ENCODE assay signal across 26 mouse cellular contexts in genomic region chr2:84640833-84641232, GRCm38 (mm10). TPM values are rescaled to one million over a fixed set of nuclear protein-coding genes. Genes with fewer than 3 reads are reported as not detected.
DNase-seq lines count a peak whose midpoint lies in the region; ATAC-seq and TF ChIP-seq lines count a peak whose summit lies in the region.
"Had no signal": no experiment of that assay in that cellular context is flagged by ENCODE, and none has a peak within 500 bp of the region (broad histone marks: within the 10 kb centered on the region; RNA-seq: fewer than 3 reads in every experiment).

No protein-coding gene starts in this region.

- H3K27me3 ChIP-seq in embryonic facial prominence, embryonic 14.5 days (replicated peaks; ENCODE audit: control insufficient read depth, insufficient read depth, low read length): no peaks in the 10 kb centered on the region
- H3K27me3 ChIP-seq in embryonic facial prominence, embryonic 10.5 days (replicated peaks; ENCODE audit: low read depth, poor library complexity, severe bottlenecking): no peaks in the 10 kb centered on the region
- H3K27me3 ChIP-seq in heart, embryonic 15.5 days: no peaks in the 10 kb centered on the region
- H3K27me3 ChIP-seq in heart, embryonic 12.5 days (replicated peaks): no peaks in the 10 kb centered on the region
- no peaks in the 10 kb centered on the region for H3K27me3 ChIP-seq in lung, postnatal 0 days (replicated peaks; ENCODE audit: insufficient read depth, low read length)
- H3K27me3 ChIP-seq: embryonic facial prominence, embryonic 12.5 days; forebrain, embryonic 12.5 days; hindbrain, embryonic 15.5 days had no signal

- no peaks in the 10 kb centered on the region for H3K9me3 ChIP-seq in embryonic facial prominence, embryonic 14.5 days (ENCODE audit: control insufficient read depth, low read length)
- H3K9me3 ChIP-seq in embryonic facial prominence, embryonic 10.5 days: no peaks in the 10 kb centered on the region
- H3K9me3 ChIP-seq in heart, embryonic 15.5 days (replicated peaks): no peaks in the 10 kb centered on the region
- no peaks in the 10 kb centered on the region for H3K9me3 ChIP-seq in heart, embryonic 12.5 days (replicated peaks)
- H3K9me3 ChIP-seq in lung, postnatal 0 days (ENCODE audit: low read length): no peaks in the 10 kb centered on the region
- H3K9me3 ChIP-seq: embryonic facial prominence, embryonic 12.5 days; forebrain, embryonic 12.5 days; G1E; hindbrain, embryonic 15.5 days had no signal

- H3K27ac ChIP-seq in embryonic facial prominence, embryonic 14.5 days (replicated peaks; ENCODE audit: low read depth, low read length): peak overlapping the region; percentile 18; the same call in 1 of the 2 replicates
- no peak overlapping the region for H3K27ac ChIP-seq in embryonic facial prominence, embryonic 10.5 days (replicated peaks)
- peak overlapping the region; percentile 8; the same call in 1 of the 2 replicates for H3K27ac ChIP-seq in heart, embryonic 15.5 days
- no peak overlapping the region for H3K27ac ChIP-seq in heart, embryonic 12.5 days (ENCODE audit: poor library complexity, severe bottlenecking)
- 0 out of 2 replicates have a peak overlapping the region, but pooled peaks have one; percentile 16 for H3K27ac ChIP-seq in lung, postnatal 0 days (ENCODE audit: low read length)
- H3K27ac ChIP-seq: embryonic facial prominence, embryonic 12.5 days; forebrain, embryonic 12.5 days; hindbrain, embryonic 15.5 days had no signal

- no peak overlapping the region for H3K4me2 ChIP-seq in embryonic facial prominence, embryonic 14.5 days (ENCODE audit: low read depth, low read length)
- H3K4me2 ChIP-seq in heart, embryonic 15.5 days: no peak overlapping the region
- H3K4me2 ChIP-seq in heart, embryonic 12.5 days: no peak overlapping the region
- no peak overlapping the region for H3K4me2 ChIP-seq in lung, postnatal 0 days (replicated peaks; ENCODE audit: low read depth, low read length)
- H3K4me2 ChIP-seq: embryonic facial prominence, embryonic 12.5 days; forebrain, embryonic 12.5 days; hindbrain, embryonic 15.5 days had no signal

- no peak overlapping the region for H3K9ac ChIP-seq in embryonic facial prominence, embryonic 14.5 days (ENCODE audit: low read depth, low read length)
- H3K9ac ChIP-seq in heart, embryonic 15.5 days: no peak overlapping the region
- H3K9ac ChIP-seq in heart, embryonic 12.5 days: no peak overlapping the region
- H3K9ac ChIP-seq in lung, postnatal 0 days (replicated peaks; ENCODE audit: low read depth): no peak overlapping the region
- H3K9ac ChIP-seq: embryonic facial prominence, embryonic 12.5 days; forebrain, embryonic 12.5 days; hindbrain, embryonic 15.5 days had no signal

- no peak overlapping the region for H3K4me3 ChIP-seq in embryonic facial prominence, embryonic 14.5 days (ENCODE audit: low read depth, low read length)
- H3K4me3 ChIP-seq in embryonic facial prominence, embryonic 10.5 days: no peak overlapping the region
- no peak overlapping the region for H3K4me3 ChIP-seq in heart, embryonic 15.5 days
- no peak overlapping the region for H3K4me3 ChIP-seq in heart, embryonic 12.5 days
- no peak overlapping the region for H3K4me3 ChIP-seq in lung, postnatal 0 days (ENCODE audit: low read depth, low read length)
- H3K4me3 ChIP-seq: embryonic facial prominence, embryonic 12.5 days; forebrain, embryonic 12.5 days; hindbrain, embryonic 15.5 days had no signal

- TF ChIP-seq EP300 in lung, postnatal 0 days (IDR thresholded peaks at IDR 0.05): no peak

- no peak for ATAC-seq in embryonic facial prominence, embryonic 14.5 days (ENCODE audit: low read depth)
- ATAC-seq in heart, embryonic 15.5 days (replicated peaks; ENCODE audit: insufficient number of reproducible peaks, insufficient read depth, low FRiP score, low read depth): no peak
- no peak for ATAC-seq in heart, embryonic 12.5 days (ENCODE audit: insufficient number of reproducible peaks, low FRiP score)
- no peak for ATAC-seq in lung, postnatal 0 days
- ATAC-seq: CD4-positive, CD25-positive, alpha-beta regulatory T cell, adult 4 months; forebrain, embryonic 16.5 days; intestine, embryonic 16.5 days had no signal

- H3K4me1 ChIP-seq in embryonic facial prominence, embryonic 14.5 days (ENCODE audit: control insufficient read depth, insufficient read depth, low read length): peaks cover 40% of the 10 kb centered on the region
- H3K4me1 ChIP-seq in embryonic facial prominence, embryonic 10.5 days: peaks cover 34% of the 10 kb centered on the region
- H3K4me1 ChIP-seq in heart, embryonic 15.5 days (replicated peaks): peaks cover 85% of the 10 kb centered on the region
- peaks cover 70% of the 10 kb centered on the region for H3K4me1 ChIP-seq in heart, embryonic 12.5 days (replicated peaks)
- peaks cover 51% of the 10 kb centered on the region for H3K4me1 ChIP-seq in lung, postnatal 0 days (ENCODE audit: insufficient read depth, low read depth, low read length)

- TF ChIP-seq CTCF in lung, postnatal 0 days (IDR thresholded peaks at IDR 0.05): no peak

- H3K36me3 ChIP-seq in embryonic facial prominence, embryonic 14.5 days (ENCODE audit: control insufficient read depth, insufficient read depth, low read length): 0 out of 2 replicates have a peak, but pooled peaks cover 8% of the 10 kb centered on the region
- H3K36me3 ChIP-seq in embryonic facial prominence, embryonic 10.5 days (replicated peaks): peaks cover 8% of the 10 kb centered on the region
- H3K36me3 ChIP-seq in heart, embryonic 15.5 days: no peaks in the 10 kb centered on the region
- H3K36me3 ChIP-seq in heart, embryonic 12.5 days: peaks cover 12% of the 10 kb centered on the region
- no peaks in the 10 kb centered on the region for H3K36me3 ChIP-seq in lung, postnatal 0 days (ENCODE audit: insufficient read depth, low read length)
- H3K36me3 ChIP-seq: embryonic facial prominence, embryonic 12.5 days; forebrain, embryonic 12.5 days; hindbrain, embryonic 15.5 days had no signal

- DNase-seq in embryonic facial prominence, embryonic 14.5 days (ENCODE audit: low spot score): peak; percentile 46
- DNase-seq in embryonic facial prominence, embryonic 10.5 days (ENCODE audit: low spot score): no peak
- DNase-seq in lung, postnatal 0 days (ENCODE audit: low spot score): no peak
- DNase-seq in lung, postnatal 25 days (ENCODE audit: low spot score): no peak
- no peak for DNase-seq in frontal cortex, postnatal 14 days (ENCODE audit: low spot score in 2 of 2)
- DNase-seq: adrenal gland, postnatal 10 days; B cell, adult 2 months; cerebellum, adult 11 months; cerebellum, adult 8-10 months; cerebellum, postnatal 14 days; embryo, embryonic 11 days; gastrocnemius, postnatal 36 days; heart, adult 11 months had no signal

RNA-seq across cellular contexts. Expression of gene Ctnnd1, which starts 9.7 kb away (rescaled TPM):
- polyA plus RNA-seq in embryonic facial prominence, embryonic 14.5 days (2014; fragmentation: Nextera tagmentation; extraction: Ambion mirVana): 48.9 and 49.0 TPM in 2 replicates
- polyA plus RNA-seq in embryonic facial prominence, embryonic 10.5 days (2016; fragmentation: Nextera tagmentation; extraction: Ambion mirVana): 43.3 and 44.3 TPM in 2 replicates
- polyA plus RNA-seq in heart, embryonic 15.5 days (2015; fragmentation: Nextera tagmentation; extraction: Ambion mirVana): 57.6 and 62.9 TPM in 2 replicates
- 105 and 109 TPM in 2 replicates for polyA plus RNA-seq in heart, embryonic 12.5 days (2016; fragmentation: Nextera tagmentation; extraction: Ambion mirVana)
- 38.2 and 42.9 TPM in 2 replicates for polyA plus RNA-seq in lung, postnatal 0 days (2015; fragmentation: Nextera tagmentation; extraction: Ambion mirVana)

RNA-seq across cellular contexts. Expression of gene Btbd18, which starts 18.0 kb away (rescaled TPM):
- polyA plus RNA-seq in embryonic facial prominence, embryonic 14.5 days (2014; fragmentation: Nextera tagmentation; extraction: Ambion mirVana): 0.14 TPM in 1 of 2 replicates, not detected in the other
- 0.14 and 0.41 TPM in 2 replicates for polyA plus RNA-seq in embryonic facial prominence, embryonic 10.5 days (2016; fragmentation: Nextera tagmentation; extraction: Ambion mirVana)
- 0.10 TPM in 2 replicates for polyA plus RNA-seq in heart, embryonic 15.5 days (2015; fragmentation: Nextera tagmentation; extraction: Ambion mirVana)
- polyA plus RNA-seq in heart, embryonic 12.5 days (2016; fragmentation: Nextera tagmentation; extraction: Ambion mirVana): 0.10 TPM in 2 replicates
- 0.06 and 0.07 TPM in 2 replicates for polyA plus RNA-seq in lung, postnatal 0 days (2015; fragmentation: Nextera tagmentation; extraction: Ambion mirVana)
- polyA plus RNA-seq: brain, embryonic 14.5 days; frontal cortex, adult 2 months; G1E had no signal

RNA-seq across cellular contexts. Expression of gene Selenoh, which starts 29.7 kb away (rescaled TPM):
- 237 and 272 TPM in 2 replicates for polyA plus RNA-seq in embryonic facial prominence, embryonic 14.5 days (2014; fragmentation: Nextera tagmentation; extraction: Ambion mirVana)
- polyA plus RNA-seq in embryonic facial prominence, embryonic 10.5 days (2016; fragmentation: Nextera tagmentation; extraction: Ambion mirVana): 505 and 520 TPM in 2 replicates
- polyA plus RNA-seq in heart, embryonic 15.5 days (2015; fragmentation: Nextera tagmentation; extraction: Ambion mirVana): 203 and 214 TPM in 2 replicates
- polyA plus RNA-seq in heart, embryonic 12.5 days (2016; fragmentation: Nextera tagmentation; extraction: Ambion mirVana): 279 and 282 TPM in 2 replicates
- 94.3 and 102 TPM in 2 replicates for polyA plus RNA-seq in lung, postnatal 0 days (2015; fragmentation: Nextera tagmentation; extraction: Ambion mirVana)

RNA-seq across cellular contexts. Expression of gene Gm28635, which starts 37.0 kb away (rescaled TPM):
- polyA plus RNA-seq in embryonic facial prominence, embryonic 14.5 days (2014; fragmentation: Nextera tagmentation; extraction: Ambion mirVana): not detected in 2 replicates
- not detected in 2 replicates for polyA plus RNA-seq in embryonic facial prominence, embryonic 10.5 days (2016; fragmentation: Nextera tagmentation; extraction: Ambion mirVana)
- not detected in 2 replicates for polyA plus RNA-seq in heart, embryonic 15.5 days (2015; fragmentation: Nextera tagmentation; extraction: Ambion mirVana)
- polyA plus RNA-seq in heart, embryonic 12.5 days (2016; fragmentation: Nextera tagmentation; extraction: Ambion mirVana): not detected in 2 replicates
- not detected in 2 replicates for polyA plus RNA-seq in lung, postnatal 0 days (2015; fragmentation: Nextera tagmentation; extraction: Ambion mirVana)
- polyA plus RNA-seq: CD4-positive, CD25-positive, alpha-beta regulatory T cell, adult 4 months; embryonic facial prominence, embryonic 12.5 days; forebrain, embryonic 12.5 days; forebrain, embryonic 16.5 days; frontal cortex, adult 2 months; G1E; heart, embryonic 14.5 days; hindbrain, embryonic 11.5 days; hindbrain, embryonic 15.5 days; intestine, embryonic 16.5 days had no signal

RNA-seq across cellular contexts. Expression of gene Med19, which starts 37.4 kb away (rescaled TPM):
- polyA plus RNA-seq in embryonic facial prominence, embryonic 14.5 days (2014; fragmentation: Nextera tagmentation; extraction: Ambion mirVana): 28.4 and 28.8 TPM in 2 replicates
- 45.3 and 46.4 TPM in 2 replicates for polyA plus RNA-seq in embryonic facial prominence, embryonic 10.5 days (2016; fragmentation: Nextera tagmentation; extraction: Ambion mirVana)
- polyA plus RNA-seq in heart, embryonic 15.5 days (2015; fragmentation: Nextera tagmentation; extraction: Ambion mirVana): 22.1 and 22.2 TPM in 2 replicates
- polyA plus RNA-seq in heart, embryonic 12.5 days (2016; fragmentation: Nextera tagmentation; extraction: Ambion mirVana): 28.8 and 30.3 TPM in 2 replicates
- polyA plus RNA-seq in lung, postnatal 0 days (2015; fragmentation: Nextera tagmentation; extraction: Ambion mirVana): 21.0 and 22.6 TPM in 2 replicates

Comparison
In these comparisons a context has a peak if more than half of its experiments do, and no peak if none do; other contexts are left out.
1. H3K27ac ChIP-seq: peak in embryonic facial prominence, embryonic 14.5 days (single experiment), heart, embryonic 15.5 days (single experiment) and lung, postnatal 0 days (single experiment); none in embryonic facial prominence, embryonic 10.5 days (single experiment) and heart, embryonic 12.5 days (single experiment).